ENCODE assay signal across 8 mouse cellular contexts in the genomic region with DNA sequence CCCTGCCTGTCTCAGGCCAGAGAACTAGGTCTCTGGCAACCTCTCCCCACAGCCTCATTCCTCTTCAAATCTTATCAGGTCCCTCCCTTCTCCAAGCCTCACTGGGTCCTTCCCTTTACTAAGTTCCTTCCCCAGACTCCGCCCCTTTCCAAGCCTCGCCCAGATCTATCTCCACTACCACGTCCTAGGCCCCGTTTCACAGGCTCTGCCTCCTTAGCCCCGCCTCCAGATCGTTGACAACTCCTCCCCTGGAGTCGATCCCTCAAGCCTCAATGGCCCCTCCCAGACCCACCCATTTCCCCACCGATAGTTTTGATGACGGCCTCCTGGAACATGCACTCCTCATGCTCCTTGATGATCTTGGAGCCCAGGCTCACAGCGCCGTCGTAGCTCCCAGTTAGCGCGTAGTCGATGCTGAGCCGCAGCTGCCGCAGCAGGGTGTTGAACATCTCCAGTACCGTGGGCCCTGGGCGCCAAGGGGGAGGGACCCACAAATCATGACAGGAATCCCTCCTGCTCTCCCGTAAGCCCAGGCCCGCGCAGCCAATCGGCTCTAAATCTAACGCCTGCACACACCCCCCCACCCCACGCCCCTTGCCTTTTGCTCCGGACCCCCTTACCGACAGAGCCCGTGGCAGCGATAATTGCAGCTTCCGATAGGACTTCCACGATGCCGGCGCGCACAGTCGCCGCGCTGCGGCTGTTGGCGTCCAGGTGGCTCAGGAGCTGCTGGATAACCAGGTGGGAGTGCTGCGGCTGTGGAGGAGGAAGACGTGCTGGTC. TPM values are rescaled to one million over a fixed set of nuclear protein-coding genes. Genes with fewer than 3 reads are reported as not detected.
DNase-seq lines count a peak whose midpoint lies in the region; ATAC-seq lines count a peak whose summit lies in the region.

No protein-coding gene starts in this region.

- H3K9ac ChIP-seq in hindbrain, embryonic 13.5 days = peak overlapping the region; percentile 64

- DNase-seq in T-cell, adult 2 months (ENCODE audit: low spot score) = peak; percentile 69
- peak; percentile 79 to 82 for DNase-seq in cerebellum, postnatal 14 days
- DNase-seq in frontal cortex, postnatal 14 days (ENCODE audit: low spot score in 2 of 2) = peak; percentile 66 to 70
- peak; percentile 63 to 84 for DNase-seq in layer of hippocampus, postnatal 14 days (ENCODE audit: low spot score in 2 of 2)
- peak; percentile 97 for DNase-seq in lung, postnatal 10 days
- DNase-seq in ovary, postnatal 14 days (ENCODE audit: low spot score) = peak; percentile 68
- DNase-seq in thymus, postnatal 36 days = peak; percentile 73 to 85

- peaks cover 62% of the 10 kb centered on the region for H3K36me3 ChIP-seq in hindbrain, embryonic 13.5 days

- ATAC-seq in hindbrain, embryonic 13.5 days (ENCODE audit: low FRiP score) = peak; percentile 84

- H3K4me1 ChIP-seq in hindbrain, embryonic 13.5 days (replicated peaks) = peaks cover 21% of the 10 kb centered on the region

- H3K4me2 ChIP-seq in hindbrain, embryonic 13.5 days = peak overlapping the region; percentile 65

- WGBS in hindbrain, embryonic 13.5 days = under 1% methylated on average over 41 of the region's 41 CpGs

- H3K4me3 ChIP-seq in hindbrain, embryonic 13.5 days = peak overlapping the region; percentile 42

- H3K27me3 ChIP-seq in hindbrain, embryonic 13.5 days = peaks cover 6% of the 10 kb centered on the region; the same call in 1 of the 2 replicates

- no peaks in the 10 kb centered on the region for H3K9me3 ChIP-seq in hindbrain, embryonic 13.5 days

- H3K27ac ChIP-seq in hindbrain, embryonic 13.5 days = peak overlapping the region; percentile 40; the same call in 1 of the 2 replicates

RNA-seq across cellular contexts. Expression of gene Pomc, which starts 26.8 kb away (rescaled TPM):
- polyA plus RNA-seq in hindbrain, embryonic 13.5 days (2015; fragmentation: Nextera tagmentation; extraction: Ambion mirVana) = 3.6 and 5.3 TPM in 2 replicates
- 1 to 10 TPM; 2.1 to 2.6 TPM for total RNA-seq in layer of hippocampus, postnatal 14 days (2021)

RNA-seq across cellular contexts. Expression of gene Efr3b, which starts 57.2 kb away (rescaled TPM):
- 36.2 and 38.2 TPM in 2 replicates for polyA plus RNA-seq in hindbrain, embryonic 13.5 days (2015; fragmentation: Nextera tagmentation; extraction: Ambion mirVana)
- total RNA-seq in layer of hippocampus, postnatal 14 days (2021) = 100 to 1,000 TPM; 108 to 115 TPM

Comparison
In these comparisons a context has a peak if more than half of its experiments do, and no peak if none do; other contexts are left out.
1. Peak in every context shown above with its lines: DNase-seq, ATAC-seq, H3K4me3 ChIP-seq and H3K27ac ChIP-seq.